Mouse (Mus musculus) yolk sac, embryonic 10.5 days (tissue): ENCODE measurements around the gene Atp5h.

Experiments
- DNase-seq: peaks from one replicate; pipeline ENCODE4 v3.0.0-alpha.2; 2017; ENCODE audit warnings: low spot score

Gene Atp5h

GRCm38 (mm10) chr11:115366039-115366705, 53.6 kb downstream of the Atp5h start:
- no peak for DNase-seq
